Mouse (Mus musculus) bone marrow macrophage, adult 2 months (primary cell): ENCODE measurements around the gene Prcp. TPM values are rescaled to one million over a fixed set of nuclear protein-coding genes. Genes with fewer than 3 reads are reported as not detected.
"Not testable (repeated sequence)": the region's sequence is repeated elsewhere in the genome, so short reads cannot be mapped to it uniquely, and the experiment has no call there.

Experiments used
- H3K27ac ChIP-seq: 2 replicates; pipeline ENCODE4 v1.5.1; 2012; ENCODE audit warnings: low read depth, low read length; ENCODE audit not compliant: insufficient read depth
- H3K4me1 ChIP-seq: 2 replicates; pipeline ENCODE4 v1.6.1; 2012; ENCODE audit warnings: low read length; ENCODE audit not compliant: control insufficient read depth, insufficient read depth
- H3K4me3 ChIP-seq: 2 replicates; pipeline ENCODE4 v1.5.1; 2012; ENCODE audit warnings: mild to moderate bottlenecking, low read length, moderate library complexity; ENCODE audit not compliant: insufficient read depth
- CTCF ChIP-seq: IDR thresholded peaks from 2 replicates; pipeline ENCODE4 v1.5.1; 2012; ENCODE audit warnings: low read depth, mild to moderate bottlenecking, low read length, moderate library complexity
- POLR2A ChIP-seq: IDR thresholded peaks from 2 replicates; pipeline ENCODE4 v1.6.1; 2012; ENCODE audit warnings: mild to moderate bottlenecking, low read depth, low read length, borderline replicate concordance
- polyA plus RNA-seq: library from polyadenylated mRNA; stranded (reverse); fragments of >200 nt; gene quantifications from 2 replicates; pipeline ENCODE4 v1.2.4, GENCODE M21; 2012; ENCODE audit not compliant: missing spikeins, insufficient read depth, insufficient read length

Gene Prcp
- polyA plus RNA-seq, 1 experiment, result 146 TPM

DNA sequence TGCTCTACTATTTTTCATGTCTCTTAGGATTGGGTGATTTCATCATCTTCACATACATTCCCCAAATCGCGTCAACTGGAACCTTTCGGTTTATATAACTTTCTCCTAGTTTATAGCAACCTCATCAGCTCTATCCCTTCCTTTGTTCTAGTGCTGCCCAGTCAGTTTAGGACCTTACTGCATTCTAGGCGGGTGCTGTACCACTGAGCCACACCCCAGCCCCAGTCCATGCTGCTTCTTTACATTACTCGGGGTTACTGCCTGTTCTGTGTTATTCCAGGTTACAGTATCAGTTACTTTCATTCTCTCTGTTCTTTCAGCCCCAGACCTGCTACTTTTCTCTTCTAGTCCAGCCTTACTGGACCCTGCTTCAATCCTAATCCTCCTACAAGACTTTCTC lies 13.0 kb downstream of the Prcp start:
- no peak overlapping the region for H3K4me3 ChIP-seq
- no peak overlapping the region for H3K27ac ChIP-seq
- no peak for TF ChIP-seq CTCF
- TF ChIP-seq POLR2A, result no peak
- peaks cover 24% of the 10 kb centered on the region for H3K4me1 ChIP-seq

DNA sequence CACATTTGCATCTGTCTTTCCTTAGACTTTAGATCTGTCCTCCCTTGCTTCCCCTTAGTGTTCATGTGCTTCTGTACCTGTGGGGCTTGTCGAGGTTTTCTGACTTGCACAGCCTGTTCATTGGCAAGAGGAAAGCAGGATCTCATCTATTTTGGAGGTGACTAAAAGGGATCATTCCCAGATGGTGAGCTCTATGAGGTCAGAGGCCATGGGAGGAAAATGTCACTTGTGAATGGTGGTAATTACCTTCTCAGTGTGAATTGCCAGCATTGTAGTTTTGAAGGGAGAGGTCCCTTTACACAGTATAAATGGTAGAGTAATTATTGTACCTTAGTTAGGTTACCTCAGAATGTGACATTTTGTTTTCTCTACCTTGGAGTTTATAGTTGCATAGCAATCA lies 15.9 kb downstream of the Prcp start:
- TF ChIP-seq CTCF, result no peak
- Histone ChIP-seq H3K27ac (no peak overlapping the region), H3K4me3 (no peak overlapping the region), H3K4me1 (peaks cover 17% of the 10 kb centered on the region)

DNA sequence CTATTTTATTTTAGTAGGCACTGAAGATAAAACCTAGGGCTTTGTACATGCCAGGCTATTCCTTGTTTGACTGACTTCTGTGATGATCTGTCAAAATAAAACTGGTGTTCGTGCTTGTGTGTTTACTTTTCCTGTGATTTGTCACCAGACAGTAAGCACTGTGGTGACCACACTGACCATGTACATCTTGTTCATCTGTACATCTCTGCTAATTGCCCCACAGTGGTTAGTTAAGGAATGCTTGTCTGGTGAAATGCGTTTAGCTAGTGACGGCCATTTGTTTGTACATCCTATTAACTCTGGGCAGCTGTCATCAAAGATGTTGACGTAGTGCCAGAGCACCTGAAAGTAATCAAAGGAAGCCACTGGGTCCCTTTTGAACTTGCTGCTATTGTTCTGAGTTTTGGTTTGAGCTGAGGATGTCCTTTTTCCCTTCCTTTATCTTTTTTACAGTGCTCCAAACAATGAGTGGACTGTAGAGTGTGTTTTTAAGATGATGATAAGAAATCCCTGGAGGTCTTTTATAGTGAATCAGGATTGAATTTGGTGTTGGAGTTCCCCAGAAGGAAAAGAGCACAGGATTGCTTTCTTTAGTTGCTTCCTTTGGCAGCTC lies 16.5 kb downstream of the Prcp start:
- TF ChIP-seq POLR2A (no peak), CTCF (no peak)
- H3K4me3 ChIP-seq, result no peak overlapping the region
- peaks cover 12% of the 10 kb centered on the region for H3K4me1 ChIP-seq
- no peak overlapping the region for H3K27ac ChIP-seq

DNA sequence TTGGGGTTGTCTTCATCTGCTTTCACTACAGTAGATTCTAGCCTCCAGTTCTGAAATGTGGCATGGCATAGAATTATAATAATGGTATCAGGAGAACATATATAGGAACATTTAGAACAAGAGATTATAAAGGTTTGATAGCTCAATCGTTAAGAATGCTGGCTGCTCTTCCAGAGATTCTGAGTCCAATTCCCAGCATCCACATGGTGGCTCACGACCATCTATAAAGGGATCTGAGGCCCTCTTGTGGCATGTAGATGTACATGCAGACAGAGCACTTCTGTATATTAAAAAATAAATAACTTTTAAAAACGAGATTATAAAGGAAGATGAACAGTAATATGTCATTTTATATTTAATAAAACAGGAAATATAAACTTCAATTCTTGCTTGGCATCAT lies 19.2 kb downstream of the Prcp start:
- no peak overlapping the region for H3K27ac ChIP-seq
- TF ChIP-seq POLR2A (no peak), CTCF (no peak)
- H3K4me3 ChIP-seq, result no peak overlapping the region
- H3K4me1 ChIP-seq, result peaks cover 6% of the 10 kb centered on the region

DNA sequence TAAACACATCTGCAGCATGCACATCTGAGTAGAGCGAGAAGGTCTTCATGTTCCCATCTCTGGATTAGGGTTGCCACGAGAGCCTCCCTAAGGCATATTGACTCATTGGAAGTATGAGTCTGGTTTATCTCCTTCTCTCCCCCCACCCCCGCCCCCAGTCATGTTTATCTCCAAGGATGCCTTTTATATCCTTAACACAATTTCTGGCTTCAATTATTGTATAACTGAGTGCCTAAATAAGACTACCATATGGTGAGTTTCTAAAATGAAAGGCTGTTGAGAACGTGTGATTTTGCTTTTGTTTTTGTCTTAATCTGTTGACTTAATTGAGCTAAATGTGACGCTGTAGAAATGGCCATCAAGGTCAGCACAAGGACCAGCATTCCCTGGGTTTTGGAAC lies 21.8 kb downstream of the Prcp start:
- peaks cover 4% of the 10 kb centered on the region for H3K4me1 ChIP-seq
- TF ChIP-seq CTCF, result no peak
- no peak for TF ChIP-seq POLR2A
- no peak overlapping the region for H3K4me3 ChIP-seq
- no peak overlapping the region for H3K27ac ChIP-seq

DNA sequence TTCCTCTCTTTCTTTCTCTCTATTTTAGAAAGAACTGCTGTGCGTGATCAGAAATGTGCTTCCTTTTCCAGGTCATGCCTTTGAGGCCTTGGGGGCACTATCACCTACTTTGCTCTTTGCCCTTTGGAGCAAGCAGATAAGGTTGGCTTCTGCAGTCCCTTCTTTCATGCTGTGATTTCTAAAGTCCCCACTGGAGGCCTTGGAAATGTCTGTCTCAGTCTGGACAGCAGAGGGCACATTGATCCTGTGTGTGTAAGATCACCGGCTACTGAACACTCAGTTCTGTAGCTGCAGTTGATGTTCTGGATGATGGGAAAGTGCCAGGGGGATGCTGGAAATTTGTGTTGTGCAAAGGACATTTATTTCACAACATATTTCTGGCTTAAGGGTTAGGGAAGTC lies 22.8 kb downstream of the Prcp start:
- TF ChIP-seq POLR2A (no peak), CTCF (no peak)
- Histone ChIP-seq H3K4me1 (peaks cover 4% of the 10 kb centered on the region), H3K27ac (no peak overlapping the region), H3K4me3 (no peak overlapping the region)

DNA sequence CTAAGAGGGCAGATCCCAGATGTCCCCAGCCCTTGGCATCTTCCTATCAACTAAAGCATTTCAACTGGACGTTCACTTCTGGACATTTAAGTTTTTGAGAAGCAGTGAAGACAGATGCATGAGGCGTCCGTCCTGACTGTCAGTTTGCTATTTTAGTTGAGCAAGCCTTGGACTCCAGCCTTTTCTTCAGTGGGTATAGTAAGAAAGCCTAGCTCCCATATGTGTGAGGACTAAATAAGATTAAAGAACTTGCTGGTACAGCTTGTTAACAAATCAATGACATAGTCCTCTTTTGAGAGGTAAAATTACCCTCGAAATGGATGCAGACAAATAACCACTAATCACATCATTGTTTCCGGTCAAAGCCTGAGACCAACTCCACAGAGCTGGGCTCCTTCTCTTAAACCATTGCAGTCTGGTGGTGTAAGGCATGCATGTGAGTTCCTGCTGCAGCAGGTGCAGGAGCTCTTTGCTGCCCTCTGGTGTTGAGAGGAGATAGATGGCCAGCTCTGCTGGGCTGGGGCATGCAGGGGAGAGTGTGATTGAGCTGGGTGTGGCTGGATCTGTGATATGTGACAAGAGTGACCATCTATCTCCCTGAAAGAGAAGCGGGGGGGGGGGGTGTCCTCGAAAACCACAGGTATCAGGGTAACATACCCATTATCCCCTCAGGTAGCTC lies 29.2 kb downstream of the Prcp start:
- TF ChIP-seq POLR2A (no peak), CTCF (peak; percentile 34; the same call in 1 of the 2 replicates)
- no peaks in the 10 kb centered on the region for H3K4me1 ChIP-seq
- H3K4me3 ChIP-seq, result no peak overlapping the region
- H3K27ac ChIP-seq, result no peak overlapping the region

DNA sequence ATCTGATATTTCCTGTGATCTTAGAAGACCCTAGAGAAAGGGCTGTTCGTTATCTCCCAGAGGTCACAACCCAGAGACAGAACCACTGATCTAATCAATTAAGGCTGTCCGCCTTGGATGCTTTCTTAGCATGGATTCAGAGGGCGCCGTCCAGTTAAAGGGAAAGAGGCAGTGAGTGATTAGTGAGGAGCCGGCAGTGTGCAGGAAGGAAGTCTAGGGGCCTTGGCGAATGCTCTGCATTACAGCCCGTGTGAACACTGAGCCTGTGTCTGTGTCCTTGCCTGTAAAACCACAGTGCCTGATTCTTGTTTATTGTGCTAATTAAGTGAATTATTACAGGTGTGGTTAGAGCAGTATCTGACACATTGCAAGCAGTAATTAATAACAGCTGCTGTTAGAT lies 30.0 kb downstream of the Prcp start:
- H3K4me1 ChIP-seq, H3K27ac ChIP-seq, H3K4me3 ChIP-seq: not testable (repeated sequence)

DNA sequence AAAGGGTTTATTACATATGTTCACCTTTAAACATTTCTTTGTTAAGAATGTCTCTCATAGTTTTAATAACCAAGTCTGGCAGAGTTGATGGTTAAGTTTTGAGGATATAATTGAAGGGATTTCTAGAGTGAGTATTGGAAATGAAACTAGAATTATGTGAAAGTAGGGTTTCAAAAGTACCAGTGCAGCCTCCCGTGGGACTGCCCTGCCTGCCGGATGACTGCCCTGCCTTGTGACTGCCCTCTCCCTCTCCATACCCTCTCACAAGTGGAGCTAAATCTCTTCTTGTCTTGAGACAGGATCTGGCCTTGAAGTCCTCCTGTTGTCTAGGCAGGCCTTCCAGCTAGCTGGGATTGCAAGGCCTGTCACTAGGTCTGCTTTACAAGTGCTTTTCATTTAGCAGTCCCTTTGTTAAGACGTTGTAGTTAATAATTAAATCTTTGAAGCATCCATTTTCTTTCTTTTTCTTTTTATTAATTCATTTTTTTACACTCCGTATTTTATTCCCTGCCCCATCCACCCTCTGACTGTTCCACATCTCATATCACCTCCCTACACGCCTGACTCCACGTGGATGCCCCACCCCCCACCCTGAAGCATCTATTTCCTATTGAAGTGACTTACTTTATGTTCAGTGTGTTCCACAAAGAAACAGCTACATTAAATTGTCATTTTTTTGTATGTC lies 46.0 kb downstream of the Prcp start:
- no peaks in the 10 kb centered on the region for H3K4me1 ChIP-seq
- H3K4me3 ChIP-seq, result no peak overlapping the region
- no peak for TF ChIP-seq POLR2A
- no peak for TF ChIP-seq CTCF
- no peak overlapping the region for H3K27ac ChIP-seq

DNA sequence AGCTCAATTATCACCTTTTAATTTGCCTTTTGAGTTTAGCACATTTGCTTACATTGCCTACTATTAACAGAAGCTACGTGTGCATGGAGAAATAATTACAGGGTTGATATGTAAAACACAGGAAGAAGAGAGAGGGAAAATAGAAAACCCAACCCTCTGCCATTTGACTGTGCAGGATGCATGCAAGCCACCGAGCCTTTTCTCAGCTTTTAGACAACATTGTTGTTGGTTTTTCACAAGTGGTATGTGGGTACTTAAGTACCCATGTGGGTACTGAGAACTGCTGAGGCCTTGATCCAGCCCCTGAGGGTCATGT lies 46.5 kb downstream of the Prcp start:
- TF ChIP-seq CTCF, result no peak
- TF ChIP-seq POLR2A, result no peak
- Histone ChIP-seq H3K4me3 (no peak overlapping the region), H3K27ac (no peak overlapping the region), H3K4me1 (no peaks in the 10 kb centered on the region)
